Mouse (Mus musculus) cortical plate, adult 2 months (tissue): ENCODE results near the gene Ryk.

Source experiments
- CTCF ChIP-seq: fragments of 200-500 bp; IDR thresholded peaks from 2 replicates; pipeline ENCODE4 v1.5.1; 2011; ENCODE audit warnings: mild to moderate bottlenecking, control low read depth, low read length; ENCODE audit not compliant: insufficient read depth; ENCODE audit errors: extremely low read depth
- POLR2A ChIP-seq: fragments of 200-500 bp; IDR thresholded peaks from 2 replicates; pipeline ENCODE4 v1.6.1; 2011; ENCODE audit warnings: mild to moderate bottlenecking, low read length, control low read depth; ENCODE audit not compliant: insufficient read depth; ENCODE audit errors: extremely low read depth

DNA sequence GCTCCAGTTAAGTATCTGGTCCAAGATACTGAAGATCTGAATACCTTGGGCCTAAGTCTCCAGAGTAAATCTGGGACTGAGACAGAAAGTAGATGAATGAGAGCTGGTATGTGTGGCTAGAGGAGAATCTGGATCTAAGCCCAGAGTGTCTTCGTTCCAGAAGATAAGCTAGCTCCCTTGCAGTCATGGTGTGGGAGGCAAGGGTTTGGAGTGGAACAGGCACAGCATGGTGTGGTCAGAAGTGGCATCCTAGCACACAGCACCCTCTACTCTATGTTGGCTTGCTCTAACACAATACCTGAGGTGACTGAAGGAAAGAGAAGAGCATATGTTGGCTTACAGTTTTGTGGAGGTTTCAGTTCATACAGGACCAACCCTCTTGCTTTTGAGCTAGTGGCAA lies 79.9 kb downstream of the Ryk start:
- TF ChIP-seq POLR2A (no peak), CTCF (no peak)
